Mouse (Mus musculus) gastrocnemius, postnatal 14 days (tissue): ENCODE data around the gene Pacrg. TPM values are rescaled to one million over a fixed set of nuclear protein-coding genes. Genes with fewer than 3 reads are reported as not detected.

ENCODE experiments used
- DNase-seq: peaks from one replicate; pipeline ENCODE4 v3.0.0; 2021; ENCODE audit warnings: mixed read lengths
- intact Hi-C: fragments of 180-260 bp; cut with DNase I; formaldehyde crosslinking; loops from one replicate; pipeline ENCODE4 v1.15.1; 2025; ENCODE audit warnings: low total_unique reads
- total RNA-seq, 2 experiments: library from RNA; stranded (reverse); gene quantifications; 2 replicates each; pipeline ENCODE4 v1.2.3; 2021

The Pacrg gene
- total RNA-seq, 2 experiments from 2014 or later: 1.8 to 2.2 TPM

- intact Hi-C loops: no loop called here
- no peak for DNase-seq
These were observed 366.9 kb downstream of the Pacrg start for GRCm38 (mm10) chr17:10473175-10473574.

GRCm38 (mm10) chr17:10469874-10470568 lies 370.1 kb downstream of the Pacrg start:
- intact Hi-C loops: no loop called here
- no peak for DNase-seq

GRCm38 (mm10) chr17:10467102-10467501 lies 373.0 kb downstream of the Pacrg start:
- no peak for DNase-seq
- intact Hi-C loops: no loop called here

- no peak for DNase-seq
- intact Hi-C loops: no loop called here
These were observed 374.6 kb downstream of the Pacrg start for GRCm38 (mm10) chr17:10465467-10465866.

GRCm38 (mm10) chr17:10464700-10465099 lies 375.4 kb downstream of the Pacrg start:
- no peak for DNase-seq
- intact Hi-C loops: no loop called here

GRCm38 (mm10) chr17:10463626-10464025 lies 376.5 kb downstream of the Pacrg start:
- intact Hi-C loops: no loop called here
- no peak for DNase-seq

- intact Hi-C loops: no loop called here
These were observed 379.2 kb downstream of the Pacrg start for GRCm38 (mm10) chr17:10460916-10461315.

GRCm38 (mm10) chr17:10458743-10459142 lies 381.4 kb downstream of the Pacrg start:
- intact Hi-C loops: no loop called here
- DNase-seq: no peak

More at GRCm38 (mm10) chr17:10460916-10461315, 379.2 kb downstream of the Pacrg start:
- DNase-seq: no peak

GRCm38 (mm10) chr17:10456409-10456808 lies 383.7 kb downstream of the Pacrg start:
- intact Hi-C loops: no loop called here
- DNase-seq: no peak

- intact Hi-C loops: no loop called here
- no peak for DNase-seq
These were observed 384.1 kb downstream of the Pacrg start for GRCm38 (mm10) chr17:10455961-10456360.

- DNase-seq: no peak
- intact Hi-C loops: no loop called here
These were observed 385.7 kb downstream of the Pacrg start for GRCm38 (mm10) chr17:10454406-10454805.

- intact Hi-C loops: no loop called here
- no peak for DNase-seq
These were observed 387.3 kb downstream of the Pacrg start for GRCm38 (mm10) chr17:10452801-10453200.

GRCm38 (mm10) chr17:10451306-10452077 lies 388.6 kb downstream of the Pacrg start:
- intact Hi-C loops: no loop called here
- no peak for DNase-seq

GRCm38 (mm10) chr17:10449800-10450299 lies 390.3 kb downstream of the Pacrg start:
- intact Hi-C loops: no loop called here
- DNase-seq: peak; percentile 49

- intact Hi-C loops: no loop called here
- DNase-seq: no peak
These were observed 391.7 kb downstream of the Pacrg start for GRCm38 (mm10) chr17:10448417-10448816.

GRCm38 (mm10) chr17:10441501-10442111 lies 398.5 kb downstream of the Pacrg start:
- intact Hi-C loops: no loop called here
- DNase-seq: no peak

- DNase-seq: no peak
- intact Hi-C loops: no loop called here
These were observed 399.1 kb downstream of the Pacrg start for GRCm38 (mm10) chr17:10440961-10441360.

GRCm38 (mm10) chr17:10439815-10440214 lies 400.3 kb downstream of the Pacrg start:
- DNase-seq: no peak
- intact Hi-C loops: no loop called here

GRCm38 (mm10) chr17:10434867-10435266 lies 405.2 kb downstream of the Pacrg start:
- intact Hi-C loops: no loop called here
- DNase-seq: no peak

GRCm38 (mm10) chr17:10432525-10433180 lies 407.5 kb downstream of the Pacrg start:
- DNase-seq: no peak
- intact Hi-C loops: no loop called here
